Mouse (Mus musculus) olfactory bulb, adult 2 months (tissue): ENCODE data around the gene Bnip2.

Source experiments
- CTCF ChIP-seq: fragments of 200-500 bp; IDR thresholded peaks from 2 replicates; pipeline ENCODE4 v1.5.1; 2012; ENCODE audit warnings: low read depth, mild to moderate bottlenecking, low read length, moderate library complexity; ENCODE audit not compliant: insufficient read depth
- POLR2A ChIP-seq: fragments of 200-500 bp; IDR thresholded peaks from 2 replicates; pipeline ENCODE4 v1.6.1; 2012; ENCODE audit warnings: mild to moderate bottlenecking, low read depth, low read length, moderate library complexity; ENCODE audit not compliant: insufficient read depth

DNA sequence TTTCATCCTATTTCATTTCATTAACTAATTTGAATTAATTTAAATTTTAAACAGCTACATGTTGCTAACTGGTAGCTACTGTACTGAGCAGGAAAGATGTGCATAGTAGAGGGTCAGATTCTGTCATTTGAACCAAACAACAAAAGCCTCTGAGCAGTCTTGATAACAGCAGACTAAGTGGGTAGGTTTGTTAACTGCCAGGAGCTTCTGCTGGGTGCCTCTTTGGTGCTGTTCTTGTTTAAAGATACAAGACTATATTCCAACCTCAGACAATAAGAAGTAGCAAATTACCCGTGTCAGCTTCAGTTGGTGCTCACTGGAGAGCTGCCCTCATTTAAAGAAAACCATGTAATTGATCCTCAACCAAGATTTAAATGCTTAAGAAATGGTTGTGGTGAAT is 32.3 kb downstream of the Bnip2 start:
- TF ChIP-seq POLR2A, result no peak
- TF ChIP-seq CTCF, result no peak
